Mouse (Mus musculus) neural tube, embryonic 10.5 days (tissue): ENCODE measurements around the gene Habp4.
A peak's percentile ranks its signal among the peaks of the same experiment; 100 is the strongest.

Experiments
- DNase-seq: peaks from one replicate; pipeline ENCODE4 v3.0.0-alpha.2; 2017; ENCODE audit warnings: low spot score; ENCODE audit errors: extremely low spot score

Gene Habp4

GRCm38 (mm10) chr13:64178000-64178399 is 16.4 kb downstream of the Habp4 start:
- DNase-seq = no peak

- no peak for DNase-seq
Measured at GRCm38 (mm10) chr13:64178746-64179652, 17.4 kb downstream of the Habp4 start.

- no peak for DNase-seq
Measured at GRCm38 (mm10) chr13:64180300-64180699, 18.7 kb downstream of the Habp4 start.

GRCm38 (mm10) chr13:64180888-64181287 is 19.3 kb downstream of the Habp4 start:
- peak; percentile 30 for DNase-seq

GRCm38 (mm10) chr13:64182091-64182490 is 20.5 kb downstream of the Habp4 start:
- DNase-seq = no peak

- DNase-seq = no peak
Measured at GRCm38 (mm10) chr13:64183583-64183982, 22.0 kb downstream of the Habp4 start.

GRCm38 (mm10) chr13:64184361-64184760 is 22.7 kb downstream of the Habp4 start:
- no peak for DNase-seq

GRCm38 (mm10) chr13:64185176-64185575 is 23.6 kb downstream of the Habp4 start:
- DNase-seq = no peak

- no peak for DNase-seq
Measured at GRCm38 (mm10) chr13:64185586-64185985, 24.0 kb downstream of the Habp4 start.

- no peak for DNase-seq
Measured at GRCm38 (mm10) chr13:64186516-64186915, 24.9 kb downstream of the Habp4 start.

GRCm38 (mm10) chr13:64187065-64187464 is 25.4 kb downstream of the Habp4 start:
- no peak for DNase-seq

GRCm38 (mm10) chr13:64197899-64198298 is 36.3 kb downstream of the Habp4 start:
- DNase-seq = no peak

- no peak for DNase-seq
Measured at GRCm38 (mm10) chr13:64198310-64198709, 36.7 kb downstream of the Habp4 start.

GRCm38 (mm10) chr13:64200911-64201310 is 39.3 kb downstream of the Habp4 start:
- DNase-seq = no peak

- no peak for DNase-seq
Measured at GRCm38 (mm10) chr13:64204726-64205125, 43.1 kb downstream of the Habp4 start.

GRCm38 (mm10) chr13:64205186-64205585 is 43.6 kb downstream of the Habp4 start:
- peak; percentile 59 for DNase-seq

GRCm38 (mm10) chr13:64208146-64208545 is 46.5 kb downstream of the Habp4 start:
- DNase-seq = no peak

GRCm38 (mm10) chr13:64211995-64212603 is 50.5 kb downstream of the Habp4 start:
- DNase-seq = no peak

GRCm38 (mm10) chr13:64214891-64215290 is 53.3 kb downstream of the Habp4 start:
- no peak for DNase-seq

- DNase-seq = no peak
Measured at GRCm38 (mm10) chr13:64225738-64226137, 64.1 kb downstream of the Habp4 start.

- DNase-seq = no peak
Measured at GRCm38 (mm10) chr13:64226725-64227124, 65.1 kb downstream of the Habp4 start.

GRCm38 (mm10) chr13:64233139-64233538 is 71.5 kb downstream of the Habp4 start:
- no peak for DNase-seq
